Mouse (Mus musculus) limb, embryonic 14.5 days (tissue): ENCODE results near the gene Cdk8. TPM values are rescaled to one million over a fixed set of nuclear protein-coding genes. Genes with fewer than 3 reads are reported as not detected.

ENCODE experiments used
- ATAC-seq: fragments of 200-750 bp; cut with Nextera tagmentation; 2 replicates; pipeline ENCODE4 v1.8.0; 2017; ENCODE audit warnings: low read depth, moderate number of reproducible peaks, moderate TSS enrichment; ENCODE audit not compliant: low FRiP score
- DNase-seq: peaks from one replicate; pipeline ENCODE4 v3.0.0-alpha.2; 2015; ENCODE audit warnings: low spot score
- H3K27ac ChIP-seq: fragments of 300-500 bp; sonication (generic); replicated peaks from 2 replicates; pipeline ENCODE4 v1.5.1; 2014; ENCODE audit warnings: low read depth, mild to moderate bottlenecking, low read length, moderate library complexity, mixed read lengths
- H3K27me3 ChIP-seq: fragments of 300-500 bp; sonication (generic); 2 replicates; pipeline ENCODE4 v1.6.1; 2014; ENCODE audit warnings: low read length, mixed read lengths; ENCODE audit not compliant: control insufficient read depth, insufficient read depth
- H3K36me3 ChIP-seq: fragments of 300-500 bp; sonication (generic); 2 replicates; pipeline ENCODE4 v1.6.1; 2014; ENCODE audit warnings: mild to moderate bottlenecking, low read length, moderate library complexity, mixed read lengths; ENCODE audit not compliant: control insufficient read depth, insufficient read depth
- H3K4me1 ChIP-seq: fragments of 300-500 bp; sonication (generic); 2 replicates; pipeline ENCODE4 v1.6.1; 2014; ENCODE audit warnings: antibody characterized with exemption, low read length, mixed read lengths; ENCODE audit not compliant: control insufficient read depth, insufficient read depth
- H3K4me2 ChIP-seq: fragments of 300-500 bp; sonication (generic); replicated peaks from 2 replicates; pipeline ENCODE4 v1.6.1; 2014; ENCODE audit warnings: low read depth, mild to moderate bottlenecking, low read length, moderate library complexity; ENCODE audit not compliant: severe bottlenecking
- H3K4me3 ChIP-seq: fragments of 300-500 bp; sonication (generic); replicated peaks from 2 replicates; pipeline ENCODE4 v1.5.1; 2014; ENCODE audit warnings: low read length
- H3K9ac ChIP-seq: fragments of 300-500 bp; sonication (generic); 2 replicates; pipeline ENCODE4 v1.6.1; 2014; ENCODE audit warnings: mild to moderate bottlenecking, low read depth, low read length, moderate library complexity; ENCODE audit not compliant: severe bottlenecking
- H3K9me3 ChIP-seq: fragments of 300-500 bp; sonication (generic); 2 replicates; pipeline ENCODE4 v1.6.1; 2016; ENCODE audit warnings: low read length; ENCODE audit not compliant: control insufficient read depth
- POLR2A ChIP-seq: fragments of 200-500 bp; IDR thresholded peaks from 2 replicates; pipeline ENCODE4 v1.8.0; 2012; ENCODE audit warnings: inconsistent platforms, mild to moderate bottlenecking, moderate library complexity, borderline replicate concordance; ENCODE audit not compliant: insufficient read depth, insufficient read length; ENCODE audit errors: extremely low read depth
- WGBS: fragments of 180-500 bp; shearing (Covaris S2); extraction: QIAGEN DNeasy Blood & Tissue Kit; methylation state at CpG from one replicate; pipeline ENCODE4 v1.1.7; 2014; 5-methylcytosine and 5-hydroxymethylcytosine counted together
- polyA plus RNA-seq, 2 experiments: library from polyadenylated mRNA; depleted of rRNA in 1 of 2; stranded (reverse) in 1 of 2; unstranded in 1 of 2; fragments of >200 nt; fragmentation: Nextera tagmentation in 1 of 2; extraction: Ambion mirVana in 1 of 2; gene quantifications; 2 replicates each; pipeline versions ENCODE4 v1.2.1 to v1.2.3; 2012 to 2014

The Cdk8 gene
- polyA plus RNA-seq, 2 experiments: 27.1 to 68.3 TPM

DNA sequence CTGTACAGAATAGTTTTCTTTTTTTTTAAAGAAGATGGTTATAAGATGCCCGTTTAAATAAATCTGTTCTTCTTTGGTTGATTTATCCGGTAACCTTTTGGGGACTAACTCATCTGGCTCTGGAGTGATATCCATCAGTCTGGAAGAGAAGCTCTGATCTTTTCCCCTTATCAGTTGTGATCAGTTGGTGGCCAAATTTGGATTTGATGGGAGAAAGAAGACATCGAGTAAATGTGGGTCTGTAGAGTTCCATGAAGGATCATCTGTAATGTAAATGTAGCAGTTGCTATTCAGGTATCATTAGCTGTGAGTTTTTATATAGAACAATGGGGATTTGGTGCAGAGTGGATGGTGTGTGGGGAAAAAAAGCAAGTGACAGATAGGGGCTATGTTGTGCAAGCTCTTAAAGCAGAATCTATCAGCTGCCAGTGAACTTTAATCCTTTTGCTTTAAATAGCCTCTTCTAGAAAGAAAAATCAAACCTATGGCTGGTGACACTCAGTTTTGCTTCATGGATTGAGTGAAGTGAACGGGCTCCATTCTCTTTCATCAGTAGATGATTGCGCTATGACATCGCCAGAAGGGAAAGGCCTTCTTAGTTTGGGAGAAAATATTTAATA lies 1.1 kb downstream of the Cdk8 start:
- H3K9ac ChIP-seq: peak overlapping the region; percentile 89
- peak overlapping the region; percentile 77 for H3K4me3 ChIP-seq
- H3K9me3 ChIP-seq: no peaks in the 10 kb centered on the region
- no peak for DNase-seq
- no peak for TF ChIP-seq POLR2A
- no peaks in the 10 kb centered on the region for H3K36me3 ChIP-seq
- H3K4me1 ChIP-seq: peaks cover 4% of the 10 kb centered on the region; the same call in 1 of the 2 replicates
- no peak for ATAC-seq
- WGBS: 42% methylated on average over 6 of the region's 6 CpGs
- no peak overlapping the region for H3K27ac ChIP-seq
- peak overlapping the region; percentile 85 for H3K4me2 ChIP-seq
- no peaks in the 10 kb centered on the region for H3K27me3 ChIP-seq

DNA sequence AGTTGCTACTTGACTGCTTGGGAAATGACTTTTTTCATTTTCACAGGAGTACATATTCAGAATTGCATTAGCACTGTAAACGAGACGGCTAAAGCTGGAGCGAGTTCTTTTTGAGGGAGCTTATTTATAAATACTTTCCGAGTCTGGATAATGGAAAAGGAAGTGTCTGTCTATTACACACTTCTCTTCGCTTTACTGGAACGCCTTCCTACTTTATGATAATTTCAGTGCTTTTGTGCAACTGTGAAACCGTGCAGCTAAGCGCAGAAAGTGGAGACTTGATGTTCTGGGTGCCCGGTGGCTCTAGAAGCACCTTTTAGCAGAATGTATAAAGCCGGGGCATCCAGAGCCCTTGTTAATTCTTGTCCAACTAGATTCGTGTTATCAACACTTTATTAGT lies 1.8 kb downstream of the Cdk8 start:
- ATAC-seq: no peak
- 64% methylated on average over 11 of the region's 11 CpGs for WGBS
- no peak overlapping the region for H3K9ac ChIP-seq

DNA sequence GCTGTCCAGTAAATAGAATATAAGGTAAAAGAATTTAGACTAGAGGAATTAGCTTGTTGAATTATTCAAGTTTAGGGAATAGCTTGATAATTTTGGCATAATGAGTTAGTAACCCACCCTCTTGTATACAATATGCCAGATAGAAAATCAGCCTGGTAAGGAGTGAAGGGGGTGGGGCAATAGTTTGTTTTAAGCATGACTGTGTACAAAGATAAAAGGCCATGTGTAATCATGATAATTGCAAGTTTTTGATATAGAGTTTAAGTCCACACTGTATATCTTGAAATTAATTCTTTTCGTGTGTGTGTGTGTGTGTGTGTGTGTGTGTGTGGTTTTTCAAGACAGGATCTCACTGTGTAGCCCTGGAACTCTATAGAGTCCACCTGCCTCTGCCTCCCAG lies 3.3 kb downstream of the Cdk8 start:
- no peaks in the 10 kb centered on the region for H3K27me3 ChIP-seq
- H3K9me3 ChIP-seq: no peaks in the 10 kb centered on the region
- no peak for DNase-seq
- no peak overlapping the region for H3K4me2 ChIP-seq
- ATAC-seq: no peak
- H3K9ac ChIP-seq: no peak overlapping the region
- H3K4me1 ChIP-seq: peaks cover 4% of the 10 kb centered on the region; the same call in 1 of the 2 replicates
- H3K4me3 ChIP-seq: no peak overlapping the region
- 93% methylated on average over 1 of the region's 1 CpGs for WGBS
- TF ChIP-seq POLR2A: no peak
- no peak overlapping the region for H3K27ac ChIP-seq
- no peaks in the 10 kb centered on the region for H3K36me3 ChIP-seq

More for the DNA sequence above, 1.8 kb downstream of the Cdk8 start:
- Histone ChIP-seq H3K4me1 (peaks cover 4% of the 10 kb centered on the region; the same call in 1 of the 2 replicates), H3K27ac (no peak overlapping the region), H3K36me3 (no peaks in the 10 kb centered on the region), H3K9me3 (no peaks in the 10 kb centered on the region), H3K4me3 (peak overlapping the region; percentile 77; the same call in 1 of the 2 replicates), H3K4me2 (peak overlapping the region; percentile 85), H3K27me3 (no peaks in the 10 kb centered on the region)
- TF ChIP-seq POLR2A: no peak
- DNase-seq: no peak

DNA sequence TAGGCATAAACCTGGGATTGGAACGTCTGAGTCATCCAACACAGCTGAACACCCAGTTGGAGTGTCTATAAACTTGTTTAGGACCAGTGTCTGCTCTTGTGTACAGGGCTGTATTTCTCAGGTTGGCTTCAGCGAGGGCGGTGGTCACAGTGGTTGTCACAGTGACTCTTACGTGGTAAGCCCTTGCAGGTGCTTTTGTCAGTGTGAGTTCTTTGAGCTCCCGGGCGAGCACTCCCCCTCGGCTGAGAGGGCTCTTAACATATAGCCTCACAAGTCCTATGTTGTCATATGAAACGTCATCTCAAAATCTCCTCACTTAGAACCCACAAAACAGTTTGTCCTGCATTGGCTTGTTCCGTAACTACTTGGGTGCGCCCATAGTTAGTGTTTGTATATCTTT lies 7.2 kb downstream of the Cdk8 start:
- no peaks in the 10 kb centered on the region for H3K9me3 ChIP-seq
- H3K4me3 ChIP-seq: no peak overlapping the region
- WGBS: 84% methylated on average over 10 of the region's 10 CpGs
- no peak for DNase-seq
- H3K9ac ChIP-seq: no peak overlapping the region
- TF ChIP-seq POLR2A: no peak
- no peak overlapping the region for H3K27ac ChIP-seq
- no peaks in the 10 kb centered on the region for H3K27me3 ChIP-seq
- H3K36me3 ChIP-seq: no peaks in the 10 kb centered on the region
- no peak for ATAC-seq
- no peaks in the 10 kb centered on the region; the same call in 1 of the 2 replicates for H3K4me1 ChIP-seq
- H3K4me2 ChIP-seq: no peak overlapping the region

DNA sequence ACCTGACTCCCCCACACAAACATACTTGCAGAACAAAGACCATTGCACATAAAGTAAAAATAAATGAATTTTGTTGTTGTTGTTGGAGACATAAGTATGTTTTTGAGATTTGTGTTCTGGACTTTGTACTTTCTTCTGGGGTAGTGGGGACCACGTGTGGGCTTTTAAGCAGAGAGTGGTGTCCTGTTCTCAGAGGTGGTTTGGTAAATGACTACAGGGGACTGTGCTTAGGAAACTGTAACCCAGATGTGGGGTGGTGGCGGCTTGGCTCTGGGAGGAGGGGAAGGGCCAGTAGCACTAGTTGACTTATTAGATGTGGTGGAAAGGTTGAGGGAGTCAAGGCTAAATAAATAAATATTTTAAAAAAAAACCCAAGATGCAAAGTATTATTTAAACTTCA lies 9.7 kb downstream of the Cdk8 start:
- Histone ChIP-seq H3K27me3 (no peaks in the 10 kb centered on the region), H3K4me1 (no peaks in the 10 kb centered on the region), H3K9me3 (no peaks in the 10 kb centered on the region), H3K4me2 (no peak overlapping the region), H3K27ac (no peak overlapping the region), H3K36me3 (no peaks in the 10 kb centered on the region), H3K9ac (no peak overlapping the region), H3K4me3 (no peak overlapping the region)
- TF ChIP-seq POLR2A: no peak
- ATAC-seq (no peak), DNase-seq (no peak)
- 91% methylated on average over 2 of the region's 2 CpGs for WGBS
